Mouse (Mus musculus) hindbrain, embryonic 11.5 days (tissue): ENCODE data around the gene Cblb. TPM values are rescaled to one million over a fixed set of nuclear protein-coding genes. Genes with fewer than 3 reads are reported as not detected.

Experiments
- ATAC-seq: fragments of 200-750 bp; cut with Nextera tagmentation; 2 replicates; pipeline ENCODE4 v1.8.0; 2017; ENCODE audit warnings: mild to moderate bottlenecking, moderate TSS enrichment, moderate library complexity; ENCODE audit not compliant: low FRiP score
- DNase-seq: peaks from one replicate; pipeline ENCODE4 v3.0.0-alpha.2; 2015; ENCODE audit warnings: low spot score
- H3K27ac ChIP-seq: fragments of 300-500 bp; sonication (generic); 2 replicates; pipeline ENCODE4 v1.5.1; 2014; ENCODE audit warnings: mild to moderate bottlenecking, low read depth, low read length
- H3K27me3 ChIP-seq: fragments of 300-500 bp; sonication (generic); 2 replicates; pipeline ENCODE4 v1.6.1; 2014; ENCODE audit warnings: mild to moderate bottlenecking, low read length, moderate library complexity, mixed read lengths; ENCODE audit not compliant: control insufficient read depth, insufficient read depth
- H3K36me3 ChIP-seq: fragments of 300-500 bp; sonication (generic); 2 replicates; pipeline ENCODE4 v1.6.1; 2014; ENCODE audit warnings: mild to moderate bottlenecking, low read length, moderate library complexity, mixed read lengths; ENCODE audit not compliant: control insufficient read depth, insufficient read depth
- H3K4me1 ChIP-seq: fragments of 300-500 bp; sonication (generic); replicated peaks from 2 replicates; pipeline ENCODE4 v1.6.1; 2014; ENCODE audit warnings: low read length, mixed read lengths; ENCODE audit not compliant: control insufficient read depth, insufficient read depth
- H3K4me2 ChIP-seq: fragments of 300-500 bp; sonication (generic); replicated peaks from 2 replicates; pipeline ENCODE4 v1.6.1; 2014; ENCODE audit warnings: mild to moderate bottlenecking, low read depth, low read length
- H3K4me3 ChIP-seq: fragments of 300-500 bp; sonication (generic); 2 replicates; pipeline ENCODE4 v1.5.1; 2014; ENCODE audit warnings: low read depth, low read length
- H3K9ac ChIP-seq: fragments of 300-500 bp; sonication (generic); 2 replicates; pipeline ENCODE4 v1.6.1; 2014; ENCODE audit warnings: low read depth, low read length
- H3K9me3 ChIP-seq: fragments of 300-500 bp; sonication (generic); 2 replicates; pipeline ENCODE4 v1.6.1; 2016; ENCODE audit warnings: low read length; ENCODE audit not compliant: control insufficient read depth
- WGBS: fragments of 180-500 bp; shearing (Covaris S2); extraction: QIAGEN DNeasy Blood & Tissue Kit; methylation state at CpG from one replicate; pipeline ENCODE4 v1.1.7; 2014; 5-methylcytosine and 5-hydroxymethylcytosine counted together
- polyA plus RNA-seq: library from polyadenylated mRNA; unstranded; fragments of >200 nt; fragmentation: Nextera tagmentation; extraction: Ambion mirVana; gene quantifications from 2 replicates; pipeline ENCODE4 v1.2.1, GENCODE M21; 2014

Gene Cblb
- polyA plus RNA-seq, 1 experiment from 2014 or later = 54.6 TPM

GRCm38 (mm10) chr16:52033381-52034315 is 2.6 kb downstream of the Cblb start:
- no peak for DNase-seq
- 92% methylated on average over 4 of the region's 4 CpGs for WGBS
- Histone ChIP-seq H3K36me3 (no peaks in the 10 kb centered on the region), H3K9ac (no peak overlapping the region), H3K9me3 (no peaks in the 10 kb centered on the region), H3K27me3 (no peaks in the 10 kb centered on the region), H3K4me2 (peak overlapping the region; percentile 31), H3K27ac (no peak overlapping the region), H3K4me3 (peak overlapping the region; percentile 97), H3K4me1 (no peaks in the 10 kb centered on the region)
- no peak for ATAC-seq

DNA sequence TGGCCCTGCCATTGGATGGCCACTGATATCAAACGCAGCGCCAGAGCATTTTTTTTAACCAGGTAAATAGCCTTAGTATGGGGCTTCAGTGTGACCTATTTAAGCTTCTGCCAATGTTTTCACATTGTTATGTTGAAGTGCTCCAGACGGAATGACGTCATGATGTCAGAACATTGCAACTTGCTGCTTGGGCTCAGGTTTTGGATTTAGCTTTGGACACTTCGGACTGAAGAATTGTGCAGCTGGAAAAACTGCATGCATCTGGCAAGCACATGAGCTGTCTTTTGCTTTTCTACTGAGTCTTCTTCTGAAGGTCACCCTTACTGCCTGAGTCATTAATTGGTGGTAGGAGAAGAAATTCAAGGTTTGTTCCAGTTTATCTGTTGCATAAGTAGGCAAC is 3.3 kb downstream of the Cblb start:
- H3K27me3 ChIP-seq = no peaks in the 10 kb centered on the region
- DNase-seq (no peak), ATAC-seq (no peak)
- H3K9ac ChIP-seq = no peak overlapping the region
- H3K36me3 ChIP-seq = no peaks in the 10 kb centered on the region
- H3K4me1 ChIP-seq = no peaks in the 10 kb centered on the region
- 92% methylated on average over 5 of the region's 5 CpGs for WGBS
- H3K9me3 ChIP-seq = no peaks in the 10 kb centered on the region
- H3K4me2 ChIP-seq = peak overlapping the region; percentile 29
- H3K4me3 ChIP-seq = peak overlapping the region; percentile 97
- H3K27ac ChIP-seq = no peak overlapping the region

GRCm38 (mm10) chr16:52036295-52036694 is 5.3 kb downstream of the Cblb start:
- WGBS = 83% methylated on average over 3 of the region's 3 CpGs
- Histone ChIP-seq H3K36me3 (no peaks in the 10 kb centered on the region), H3K27me3 (no peaks in the 10 kb centered on the region)

DNA sequence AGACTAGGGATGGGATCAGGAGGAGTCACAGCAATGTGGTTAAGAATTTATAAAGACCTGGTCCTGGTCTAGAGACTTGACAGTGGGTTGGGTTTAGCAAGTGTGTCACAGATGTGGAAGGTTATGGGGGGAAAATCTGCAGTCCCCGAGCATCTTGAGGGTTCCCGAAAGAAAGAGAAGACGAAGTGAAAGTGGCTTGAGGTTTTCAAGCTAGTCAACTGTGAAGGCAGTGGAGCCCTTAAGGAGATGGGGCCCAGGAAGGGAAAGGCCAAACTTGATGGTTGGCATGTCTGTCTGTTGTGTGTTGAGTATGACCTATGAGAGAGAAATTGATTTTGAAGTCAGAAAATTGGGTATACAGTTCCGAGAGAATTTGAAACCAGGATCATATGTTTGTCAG is 7.3 kb downstream of the Cblb start:
- DNase-seq = no peak

More at GRCm38 (mm10) chr16:52036295-52036694, 5.3 kb downstream of the Cblb start:
- ATAC-seq = no peak
- Histone ChIP-seq H3K4me1 (no peaks in the 10 kb centered on the region), H3K4me2 (no peak overlapping the region; the same call in 1 of the 2 replicates), H3K9me3 (no peaks in the 10 kb centered on the region), H3K27ac (no peak overlapping the region), H3K9ac (no peak overlapping the region), H3K4me3 (peak overlapping the region; percentile 16; the same call in 1 of the 2 replicates)
- no peak for DNase-seq

GRCm38 (mm10) chr16:52038821-52039220 is 7.8 kb downstream of the Cblb start:
- 89% methylated on average over 2 of the region's 2 CpGs for WGBS
- no peak for ATAC-seq
- no peaks in the 10 kb centered on the region for H3K36me3 ChIP-seq

More for the DNA sequence above, 7.3 kb downstream of the Cblb start:
- no peaks in the 10 kb centered on the region for H3K4me1 ChIP-seq
- H3K9ac ChIP-seq = no peak overlapping the region
- H3K27me3 ChIP-seq = no peaks in the 10 kb centered on the region
- H3K9me3 ChIP-seq = no peaks in the 10 kb centered on the region
- no peak overlapping the region for H3K27ac ChIP-seq
- H3K4me2 ChIP-seq = no peak overlapping the region
- WGBS = 92% methylated on average over 4 of the region's 4 CpGs
- ATAC-seq = no peak
- no peak overlapping the region for H3K4me3 ChIP-seq
- no peaks in the 10 kb centered on the region for H3K36me3 ChIP-seq

GRCm38 (mm10) chr16:52040937-52041336 is 9.9 kb downstream of the Cblb start:
- ATAC-seq = no peak
- Histone ChIP-seq H3K4me2 (no peak overlapping the region), H3K4me1 (no peaks in the 10 kb centered on the region), H3K9ac (no peak overlapping the region), H3K4me3 (no peak overlapping the region), H3K27me3 (no peaks in the 10 kb centered on the region), H3K9me3 (no peaks in the 10 kb centered on the region), H3K27ac (no peak overlapping the region), H3K36me3 (no peaks in the 10 kb centered on the region)
- 89% methylated on average over 4 of the region's 4 CpGs for WGBS
- no peak for DNase-seq

More at GRCm38 (mm10) chr16:52038821-52039220, 7.8 kb downstream of the Cblb start:
- no peak overlapping the region for H3K27ac ChIP-seq
- H3K4me3 ChIP-seq = no peak overlapping the region
- H3K4me1 ChIP-seq = no peaks in the 10 kb centered on the region
- no peaks in the 10 kb centered on the region for H3K9me3 ChIP-seq
- H3K27me3 ChIP-seq = no peaks in the 10 kb centered on the region
- DNase-seq = no peak
- H3K4me2 ChIP-seq = no peak overlapping the region
- no peak overlapping the region for H3K9ac ChIP-seq

GRCm38 (mm10) chr16:52042667-52043379 is 11.8 kb downstream of the Cblb start:
- WGBS = 46% methylated on average over 14 of the region's 14 CpGs
- H3K9ac ChIP-seq = peak overlapping the region; percentile 42; the same call in 1 of the 2 replicates
- H3K27ac ChIP-seq = peak overlapping the region; percentile 77
- H3K27me3 ChIP-seq = no peaks in the 10 kb centered on the region
- no peaks in the 10 kb centered on the region for H3K4me1 ChIP-seq
- ATAC-seq (peak; percentile 85), DNase-seq (peak; percentile 38)
- H3K9me3 ChIP-seq = no peaks in the 10 kb centered on the region
- H3K4me3 ChIP-seq = no peak overlapping the region
- H3K36me3 ChIP-seq = 0 out of 2 replicates have a peak, but pooled peaks cover 3% of the 10 kb centered on the region
- no peak overlapping the region; the same call in none of the 2 replicates for H3K4me2 ChIP-seq

DNA sequence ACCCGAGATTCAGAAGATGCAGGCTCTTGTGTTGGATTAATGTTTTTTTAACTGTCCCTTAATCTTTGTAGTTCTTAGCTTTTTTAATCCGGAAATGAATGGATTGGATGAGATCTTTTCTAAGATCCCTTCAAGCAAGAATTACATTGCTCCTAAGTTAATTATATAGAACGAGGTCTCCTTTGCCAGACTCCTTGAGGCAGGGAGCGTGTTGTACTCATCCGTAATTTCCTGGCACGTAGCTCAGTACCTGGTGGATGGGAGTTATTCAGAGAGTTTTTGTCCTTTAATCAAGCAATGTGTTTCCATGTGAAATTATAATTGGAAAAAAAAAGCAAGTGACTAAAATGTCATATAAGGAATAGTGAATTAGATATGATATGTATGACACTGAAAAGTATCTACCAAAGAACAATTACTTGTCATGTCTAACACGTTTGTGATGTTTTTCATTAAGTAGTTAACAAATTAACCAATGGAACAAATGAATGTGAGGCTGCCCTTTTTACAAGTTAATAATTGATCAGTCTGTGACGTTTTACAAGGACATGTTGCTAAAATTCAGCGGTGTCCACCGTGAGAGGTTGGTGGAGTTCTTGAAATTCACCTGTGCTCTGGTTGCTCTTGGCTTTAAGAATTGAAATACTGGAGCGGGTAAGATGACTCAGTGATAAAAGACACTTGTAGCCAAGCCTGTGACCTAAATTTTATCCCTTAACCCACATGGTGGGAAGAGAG is 12.5 kb downstream of the Cblb start:
- H3K36me3 ChIP-seq = 0 out of 2 replicates have a peak, but pooled peaks cover 4% of the 10 kb centered on the region
- no peaks in the 10 kb centered on the region for H3K9me3 ChIP-seq
- H3K27ac ChIP-seq = no peak overlapping the region
- H3K4me3 ChIP-seq = no peak overlapping the region
- H3K27me3 ChIP-seq = no peaks in the 10 kb centered on the region
- no peak overlapping the region for H3K9ac ChIP-seq
- H3K4me2 ChIP-seq = no peak overlapping the region
- no peak for DNase-seq
- no peak for ATAC-seq
- no peaks in the 10 kb centered on the region for H3K4me1 ChIP-seq
- 77% methylated on average over 11 of the region's 11 CpGs for WGBS
